Mouse (Mus musculus): ENCODE measurements at regions not wholly inside any gene's neighbourhood (a gene's known extent, or its start where the extent isn't known, plus 50 kb on each side); places are given as distances from the start of the nearest gene placed in this dataset.

DNA sequence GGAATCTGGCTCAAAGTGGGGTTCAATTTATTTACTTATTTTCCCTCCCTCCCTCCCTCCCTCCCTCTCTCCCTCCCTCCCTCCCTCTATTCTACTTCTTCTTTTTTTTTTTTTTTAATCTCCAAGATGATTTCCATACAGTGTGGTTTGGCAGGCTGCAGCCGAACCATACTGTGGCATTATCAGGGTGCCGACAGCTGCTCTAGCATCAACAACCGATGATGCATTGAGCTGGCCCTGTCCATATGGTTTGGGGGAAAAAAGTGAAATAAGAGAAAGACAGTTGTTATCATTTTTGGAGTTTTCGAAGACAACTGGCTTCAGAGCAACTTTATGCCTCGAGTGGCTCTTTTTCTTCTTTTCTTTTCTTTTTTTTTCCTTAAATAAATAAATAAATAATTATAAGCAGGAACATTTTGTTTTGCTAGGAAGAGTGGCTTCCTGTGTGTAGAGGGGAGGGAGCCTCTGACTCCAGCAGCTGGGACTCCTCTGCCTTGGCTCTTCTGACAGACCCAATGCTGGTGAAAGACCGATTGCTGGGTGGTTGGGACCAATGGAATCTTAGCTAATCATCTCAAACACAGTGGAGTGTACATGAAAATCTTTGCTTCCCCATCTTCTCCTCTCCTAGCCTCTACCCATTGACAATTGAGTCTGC, 190.1 kb upstream of the Maf start:
- WGBS = 77% methylated on average over 6 of the region's 6 CpGs
- no peak for DNase-seq
- peaks cover 2% of the 10 kb centered on the region; the same call in 1 of the 2 replicates for H3K4me1 ChIP-seq (ENCODE audit: control insufficient read depth, insufficient read depth, low read length)
- no peaks in the 10 kb centered on the region for H3K27me3 ChIP-seq (ENCODE audit: control insufficient read depth, insufficient read depth, low read length)
- TF ChIP-seq POLR2A (IDR thresholded peaks at IDR 0.05; ENCODE audit: borderline replicate concordance, insufficient read depth, low read length) (no peak), CTCF (IDR thresholded peaks at IDR 0.05; ENCODE audit: borderline replicate concordance, insufficient read depth, low read depth, low read length) (no peak)
- no peak overlapping the region for H3K4me3 ChIP-seq (replicated peaks; ENCODE audit: insufficient read depth, low read depth, low read length)
- H3K27ac ChIP-seq (ENCODE audit: insufficient read depth, low read length) = no peak overlapping the region

- TF ChIP-seq CTCF (IDR thresholded peaks at IDR 0.05; ENCODE audit: borderline replicate concordance, insufficient read depth, low read depth, low read length) (no peak), POLR2A (IDR thresholded peaks at IDR 0.05; ENCODE audit: borderline replicate concordance, insufficient read depth, low read length) (no peak)
- WGBS = 87% methylated on average over 4 of the region's 4 CpGs
- DNase-seq = no peak
- H3K27me3 ChIP-seq (ENCODE audit: control insufficient read depth, insufficient read depth, low read length) = no peaks in the 10 kb centered on the region
- H3K27ac ChIP-seq (ENCODE audit: insufficient read depth, low read length) = no peak overlapping the region
- no peak overlapping the region for H3K4me3 ChIP-seq (replicated peaks; ENCODE audit: insufficient read depth, low read depth, low read length)
- H3K4me1 ChIP-seq (ENCODE audit: control insufficient read depth, insufficient read depth, low read length) = no peaks in the 10 kb centered on the region
Measured at GRCm38 (mm10) chr8:115897086-115897485, 189.5 kb upstream of the Maf start.

DNA sequence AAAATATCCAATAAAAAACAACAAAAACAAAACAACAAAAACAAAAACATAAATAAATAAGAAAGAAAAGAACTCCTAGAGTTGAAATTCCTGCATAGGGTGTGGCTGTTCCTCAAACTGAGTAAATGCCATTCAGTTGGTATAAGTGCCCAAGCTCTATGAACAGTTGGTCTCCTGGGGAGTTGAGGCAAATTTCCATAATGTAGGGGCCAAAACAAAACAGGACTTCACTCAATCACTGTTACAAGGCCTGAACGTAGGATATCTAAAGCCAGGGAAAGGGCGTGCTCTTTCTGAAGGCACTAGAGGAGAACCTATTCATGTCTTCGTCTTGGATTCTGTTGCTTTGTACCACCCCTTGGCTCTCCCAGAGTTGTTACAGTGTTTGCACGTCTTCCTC, 188.5 kb upstream of the Maf start:
- Histone ChIP-seq H3K4me1 (ENCODE audit: control insufficient read depth, insufficient read depth, low read length) (no peaks in the 10 kb centered on the region), H3K4me3 (replicated peaks; ENCODE audit: insufficient read depth, low read depth, low read length) (no peak overlapping the region), H3K27ac (ENCODE audit: insufficient read depth, low read length) (no peak overlapping the region), H3K27me3 (ENCODE audit: control insufficient read depth, insufficient read depth, low read length) (no peaks in the 10 kb centered on the region)
- no peak for DNase-seq
- WGBS = 78% methylated on average over 4 of the region's 4 CpGs
- no peak for TF ChIP-seq CTCF (IDR thresholded peaks at IDR 0.05; ENCODE audit: borderline replicate concordance, insufficient read depth, low read depth, low read length)
- TF ChIP-seq POLR2A (IDR thresholded peaks at IDR 0.05; ENCODE audit: borderline replicate concordance, insufficient read depth, low read length) = no peak

GRCm38 (mm10) chr8:115888278-115888677, 180.7 kb upstream of the Maf start:
- no peaks in the 10 kb centered on the region for H3K27me3 ChIP-seq (ENCODE audit: control insufficient read depth, insufficient read depth, low read length)
- 90% methylated on average over 4 of the region's 4 CpGs for WGBS
- no peak overlapping the region for H3K4me3 ChIP-seq (replicated peaks; ENCODE audit: insufficient read depth, low read depth, low read length)
- peaks cover 4% of the 10 kb centered on the region; the same call in 1 of the 2 replicates for H3K4me1 ChIP-seq (ENCODE audit: control insufficient read depth, insufficient read depth, low read length)
- no peak overlapping the region for H3K27ac ChIP-seq (ENCODE audit: insufficient read depth, low read length)
- no peak for DNase-seq
- TF ChIP-seq POLR2A (IDR thresholded peaks at IDR 0.05; ENCODE audit: borderline replicate concordance, insufficient read depth, low read length) (no peak), CTCF (IDR thresholded peaks at IDR 0.05; ENCODE audit: borderline replicate concordance, insufficient read depth, low read depth, low read length) (no peak)

DNA sequence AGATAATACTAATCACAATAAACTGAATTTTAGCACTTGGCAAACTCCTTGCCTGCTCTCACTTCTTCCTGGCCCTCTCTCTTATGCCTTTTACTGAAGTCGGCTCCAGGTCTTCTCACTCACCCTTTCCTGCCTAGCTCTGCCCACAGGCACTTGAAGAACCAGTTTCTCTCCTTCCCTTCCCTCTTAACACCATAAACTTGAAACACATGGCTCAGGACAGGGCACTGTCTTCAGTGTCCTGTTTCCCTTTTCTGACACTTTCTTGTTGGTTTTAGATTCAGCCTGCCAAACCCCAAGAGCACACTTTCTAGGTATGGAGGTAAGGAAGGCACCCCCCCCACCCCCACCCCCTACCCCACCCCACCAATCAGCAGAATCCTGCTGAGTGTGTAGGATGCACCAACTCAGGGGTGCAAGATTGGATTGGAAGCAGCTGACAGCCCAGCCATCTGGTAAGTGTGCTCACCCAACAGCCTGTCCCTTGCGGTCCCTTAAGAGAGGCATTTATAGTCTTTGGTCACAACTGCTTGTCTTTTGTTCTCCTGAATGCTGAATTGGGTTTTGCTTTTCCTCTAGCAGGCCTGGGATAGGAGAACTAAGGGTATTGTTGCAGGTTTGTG, 177.6 kb upstream of the Maf start:
- peak in 1 of 2 experiments; percentile 15 for DNase-seq
- no peak for TF ChIP-seq POLR2A (IDR thresholded peaks at IDR 0.05; ENCODE audit: borderline replicate concordance, insufficient read depth, low read length)
- TF ChIP-seq CTCF (IDR thresholded peaks at IDR 0.05; ENCODE audit: borderline replicate concordance, insufficient read depth, low read depth, low read length) = no peak
- Histone ChIP-seq H3K27me3 (ENCODE audit: control insufficient read depth, insufficient read depth, low read length) (no peaks in the 10 kb centered on the region), H3K27ac (ENCODE audit: insufficient read depth, low read length) (no peak overlapping the region), H3K4me3 (replicated peaks; ENCODE audit: insufficient read depth, low read depth, low read length) (no peak overlapping the region), H3K4me1 (ENCODE audit: control insufficient read depth, insufficient read depth, low read length) (peaks cover 8% of the 10 kb centered on the region; the same call in 1 of the 2 replicates)
- 32% methylated on average over 2 of the region's 2 CpGs for WGBS

GRCm38 (mm10) chr8:115883808-115884207, 176.2 kb upstream of the Maf start:
- Histone ChIP-seq H3K27me3 (ENCODE audit: control insufficient read depth, insufficient read depth, low read length) (no peaks in the 10 kb centered on the region), H3K4me3 (replicated peaks; ENCODE audit: insufficient read depth, low read depth, low read length) (no peak overlapping the region), H3K4me1 (ENCODE audit: control insufficient read depth, insufficient read depth, low read length) (peaks cover 8% of the 10 kb centered on the region; the same call in 1 of the 2 replicates), H3K27ac (ENCODE audit: insufficient read depth, low read length) (no peak overlapping the region)
- no peak for TF ChIP-seq POLR2A (IDR thresholded peaks at IDR 0.05; ENCODE audit: borderline replicate concordance, insufficient read depth, low read length)
- TF ChIP-seq CTCF (IDR thresholded peaks at IDR 0.05; ENCODE audit: borderline replicate concordance, insufficient read depth, low read depth, low read length) = no peak
- WGBS = 95% methylated on average over 3 of the region's 3 CpGs
- DNase-seq = no peak

DNA sequence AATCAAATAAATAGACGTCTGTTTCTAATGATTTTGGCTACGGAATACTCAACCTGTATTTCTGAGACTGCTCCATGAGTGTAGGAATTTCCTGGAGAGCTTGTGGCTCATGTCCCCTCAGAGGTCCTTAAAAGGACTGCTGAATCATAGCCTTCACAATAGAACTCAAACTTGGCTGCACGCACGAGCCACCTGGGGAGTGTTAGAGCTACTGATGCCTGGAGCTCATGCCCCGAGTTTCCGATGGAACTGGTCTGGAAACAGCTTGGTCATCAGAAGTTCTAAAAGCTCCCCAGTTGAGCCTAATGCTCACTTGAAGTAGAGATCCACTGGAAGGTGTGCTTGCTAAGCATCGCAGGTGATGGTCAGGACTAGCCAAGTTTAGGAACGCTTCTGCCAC, 174.3 kb upstream of the Maf start:
- Histone ChIP-seq H3K27ac (ENCODE audit: insufficient read depth, low read length) (no peak overlapping the region), H3K4me1 (ENCODE audit: control insufficient read depth, insufficient read depth, low read length) (peaks cover 8% of the 10 kb centered on the region; the same call in 1 of the 2 replicates), H3K4me3 (replicated peaks; ENCODE audit: insufficient read depth, low read depth, low read length) (no peak overlapping the region), H3K27me3 (ENCODE audit: control insufficient read depth, insufficient read depth, low read length) (no peaks in the 10 kb centered on the region)
- no peak for TF ChIP-seq POLR2A (IDR thresholded peaks at IDR 0.05; ENCODE audit: borderline replicate concordance, insufficient read depth, low read length)
- TF ChIP-seq CTCF (IDR thresholded peaks at IDR 0.05; ENCODE audit: borderline replicate concordance, insufficient read depth, low read depth, low read length) = no peak
- WGBS = 34% methylated on average over 8 of the region's 8 CpGs
- peak in 1 of 2 experiments; percentile 43 for DNase-seq

DNA sequence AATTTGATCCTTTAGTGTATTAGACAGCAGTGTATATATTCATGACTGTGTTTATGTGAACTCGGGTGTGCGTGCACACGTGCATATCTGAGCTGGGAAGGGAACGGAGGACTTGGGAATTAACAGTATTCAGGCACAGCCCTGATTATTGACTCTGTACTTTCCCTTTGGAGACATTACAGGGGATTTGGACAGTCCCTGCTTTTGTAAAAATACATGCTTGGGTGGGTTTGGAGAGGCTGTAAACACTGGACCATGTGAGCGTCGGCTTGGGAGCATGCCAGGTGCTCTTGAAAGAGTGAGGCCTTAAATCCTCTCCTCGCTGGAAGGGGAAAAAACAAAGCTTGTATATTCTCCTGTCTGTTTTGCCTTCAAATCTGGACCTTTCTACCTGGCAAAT, 167.2 kb upstream of the Maf start:
- no peak for DNase-seq
- H3K4me3 ChIP-seq (replicated peaks; ENCODE audit: insufficient read depth, low read depth, low read length) = no peak overlapping the region
- H3K27ac ChIP-seq (ENCODE audit: insufficient read depth, low read length) = no peak overlapping the region
- H3K27me3 ChIP-seq (ENCODE audit: control insufficient read depth, insufficient read depth, low read length) = no peaks in the 10 kb centered on the region
- H3K4me1 ChIP-seq (ENCODE audit: control insufficient read depth, insufficient read depth, low read length) = no peaks in the 10 kb centered on the region
- TF ChIP-seq POLR2A (IDR thresholded peaks at IDR 0.05; ENCODE audit: borderline replicate concordance, insufficient read depth, low read length) = no peak
- TF ChIP-seq CTCF (IDR thresholded peaks at IDR 0.05; ENCODE audit: borderline replicate concordance, insufficient read depth, low read depth, low read length) = no peak
- WGBS = 56% methylated on average over 7 of the region's 7 CpGs

Data from cerebellum, adult 2 months (tissue).